8 mouse cellular contexts compared by ENCODE assay signal in the genomic region with DNA sequence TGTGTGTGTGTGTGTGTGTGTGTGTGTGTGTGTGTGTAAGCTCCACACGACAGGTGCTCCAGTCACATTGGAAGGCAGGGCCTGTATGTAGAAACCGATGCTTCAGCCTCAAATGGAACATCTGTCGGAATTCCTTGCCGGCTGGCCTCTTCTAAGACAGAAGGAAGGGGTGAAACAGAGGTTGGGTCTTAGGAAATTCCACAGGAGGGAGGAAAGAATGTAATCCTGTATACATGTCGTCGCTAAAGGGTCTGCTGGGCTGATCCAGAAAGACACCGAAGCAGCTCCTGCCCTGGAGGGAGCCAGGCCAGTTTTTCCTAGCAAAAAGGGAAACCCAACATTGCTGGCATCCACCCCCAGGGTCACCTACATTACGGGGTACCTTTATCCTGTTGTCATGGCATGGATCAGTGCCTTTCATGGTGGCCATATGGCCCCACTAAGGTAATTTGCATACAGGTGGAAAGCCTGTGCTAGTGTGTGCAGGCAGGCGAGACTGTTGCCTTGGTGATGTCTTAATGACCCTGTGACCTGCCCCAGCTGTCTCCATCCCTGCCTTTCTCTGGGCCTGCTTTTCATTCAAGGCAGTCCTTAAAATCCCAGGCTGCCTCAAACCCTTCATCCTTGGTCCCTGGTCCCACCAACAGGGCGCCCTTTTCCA. TPM values are rescaled to one million over a fixed set of nuclear protein-coding genes. Genes with fewer than 3 reads are reported as not detected.
A peak's percentile ranks its signal among the peaks of the same experiment; 100 is the strongest.
DNase-seq lines count a peak whose midpoint lies in the region; ATAC-seq lines count a peak whose summit lies in the region.

No protein-coding gene starts in this region.

- 0 out of 2 replicates have a peak overlapping the region, but pooled peaks have one; percentile 6 for H3K4me2 ChIP-seq in intestine, embryonic 16.5 days (ENCODE audit: low read depth, low read length)
- no peak overlapping the region for H3K4me2 ChIP-seq in stomach, embryonic 16.5 days (ENCODE audit: low read depth, low read length)

- no peaks in the 10 kb centered on the region for H3K9me3 ChIP-seq in intestine, embryonic 16.5 days (ENCODE audit: control insufficient read depth, low read length)
- no peaks in the 10 kb centered on the region for H3K9me3 ChIP-seq in stomach, embryonic 16.5 days (replicated peaks; ENCODE audit: control insufficient read depth, low read length)

- ATAC-seq in intestine, embryonic 16.5 days = no peak
- no peak for ATAC-seq in stomach, embryonic 16.5 days (ENCODE audit: insufficient read depth, low FRiP score)

- peak overlapping the region; percentile 12 for H3K27ac ChIP-seq in intestine, embryonic 16.5 days (ENCODE audit: low read length)
- peak overlapping the region; percentile 16; the same call in 1 of the 2 replicates for H3K27ac ChIP-seq in stomach, embryonic 16.5 days (ENCODE audit: low read length)

- H3K27me3 ChIP-seq in intestine, embryonic 16.5 days (replicated peaks; ENCODE audit: control insufficient read depth, insufficient read depth, low read length) = no peaks in the 10 kb centered on the region
- no peaks in the 10 kb centered on the region for H3K27me3 ChIP-seq in stomach, embryonic 16.5 days (ENCODE audit: control insufficient read depth, insufficient read depth, low read length)

- peaks cover 21% of the 10 kb centered on the region for H3K36me3 ChIP-seq in intestine, embryonic 16.5 days (ENCODE audit: control insufficient read depth, insufficient read depth, low read length)
- H3K36me3 ChIP-seq in stomach, embryonic 16.5 days (ENCODE audit: control insufficient read depth, insufficient read depth, low read length) = peaks cover 22% of the 10 kb centered on the region

- WGBS in intestine, embryonic 16.5 days = 33% methylated on average over 10 of the region's 10 CpGs
- 37% methylated on average over 10 of the region's 10 CpGs for WGBS in stomach, embryonic 16.5 days

- peak; percentile 28 for DNase-seq in CD4-positive, CD25-positive, alpha-beta regulatory T cell, adult 2 months (ENCODE audit: low read depth, low spot score)
- DNase-seq in embryo, embryonic 10 days (ENCODE audit: low spot score) = peak; percentile 85
- peak; percentile 15 for DNase-seq in lung, postnatal 10 days
- no peak for DNase-seq in frontal cortex, postnatal 36 days (ENCODE audit: low spot score in 2 of 2)
- DNase-seq in layer of hippocampus, adult 8-10 months (ENCODE audit: low spot score in 2 of 2) = no peak
- no peak for DNase-seq in Muller cell, postnatal 12 days (ENCODE audit: inconsistent ontology term)

- H3K4me1 ChIP-seq in intestine, embryonic 16.5 days (ENCODE audit: control insufficient read depth, insufficient read depth, low read length) = peaks cover 25% of the 10 kb centered on the region
- H3K4me1 ChIP-seq in stomach, embryonic 16.5 days (ENCODE audit: control insufficient read depth, insufficient read depth, low read length) = peaks cover 31% of the 10 kb centered on the region

- H3K9ac ChIP-seq in intestine, embryonic 16.5 days (ENCODE audit: low read depth, low read length) = peak overlapping the region; percentile 41; the same call in 1 of the 2 replicates
- H3K9ac ChIP-seq in stomach, embryonic 16.5 days (ENCODE audit: low read length) = peak overlapping the region; percentile 42; the same call in 1 of the 2 replicates

- H3K4me3 ChIP-seq in intestine, embryonic 16.5 days (ENCODE audit: low read length) = no peak overlapping the region
- H3K4me3 ChIP-seq in stomach, embryonic 16.5 days (replicated peaks; ENCODE audit: low read length) = no peak overlapping the region

RNA-seq across cellular contexts. Expression of a gene that starts 3.4 kb away (rescaled TPM):
- polyA plus RNA-seq in intestine, embryonic 16.5 days (2015; fragmentation: Nextera tagmentation; extraction: Ambion mirVana) = 3.1 and 3.6 TPM in 2 replicates
- polyA plus RNA-seq in stomach, embryonic 16.5 days (2015; fragmentation: Nextera tagmentation; extraction: Ambion mirVana) = 3.6 and 4.8 TPM in 2 replicates
- total RNA-seq in layer of hippocampus, adult 8-10 months (2022) = 10 to 100 TPM in 2 of 4 experiments, 1 to 10 TPM in 2; 6.7 to 10.7 (median 8.8) TPM

RNA-seq across cellular contexts. Expression of a gene that starts 3.7 kb away (rescaled TPM):
- polyA plus RNA-seq in intestine, embryonic 16.5 days (2015; fragmentation: Nextera tagmentation; extraction: Ambion mirVana) = 41.2 and 46.4 TPM in 2 replicates
- 72.3 and 72.8 TPM in 2 replicates for polyA plus RNA-seq in stomach, embryonic 16.5 days (2015; fragmentation: Nextera tagmentation; extraction: Ambion mirVana)
- total RNA-seq in layer of hippocampus, adult 8-10 months (2022) = 10 to 100 TPM; 21.6 to 31.4 (median 25.4) TPM

RNA-seq across cellular contexts. Expression of a gene that starts 10.6 kb away (rescaled TPM):
- 9.5 and 9.7 TPM in 2 replicates for polyA plus RNA-seq in intestine, embryonic 16.5 days (2015; fragmentation: Nextera tagmentation; extraction: Ambion mirVana)
- polyA plus RNA-seq in stomach, embryonic 16.5 days (2015; fragmentation: Nextera tagmentation; extraction: Ambion mirVana) = 9.2 and 10.4 TPM in 2 replicates
- total RNA-seq in layer of hippocampus, adult 8-10 months (2022) = 10 to 100 TPM; 65.8 to 79.4 (median 73.1) TPM

RNA-seq across cellular contexts. Expression of a gene that starts 16.4 kb away (rescaled TPM):
- polyA plus RNA-seq in intestine, embryonic 16.5 days (2015; fragmentation: Nextera tagmentation; extraction: Ambion mirVana) = 27.2 and 30.7 TPM in 2 replicates
- polyA plus RNA-seq in stomach, embryonic 16.5 days (2015; fragmentation: Nextera tagmentation; extraction: Ambion mirVana) = 25.7 and 26.4 TPM in 2 replicates
- total RNA-seq in layer of hippocampus, adult 8-10 months (2022) = 10 to 100 TPM; 20.9 to 24.2 (median 22.8) TPM

RNA-seq across cellular contexts. Expression of a gene that starts 30.6 kb away (rescaled TPM):
- polyA plus RNA-seq in intestine, embryonic 16.5 days (2015; fragmentation: Nextera tagmentation; extraction: Ambion mirVana) = 138 and 160 TPM in 2 replicates
- polyA plus RNA-seq in stomach, embryonic 16.5 days (2015; fragmentation: Nextera tagmentation; extraction: Ambion mirVana) = 73.0 and 78.4 TPM in 2 replicates
- 10 to 100 TPM; 53.5 to 59.8 (median 57.2) TPM for total RNA-seq in layer of hippocampus, adult 8-10 months (2022)

Comparison
In these comparisons a context has a peak if more than half of its experiments do, and no peak if none do; other contexts are left out.
1. DNase-seq: peak in CD4-positive, CD25-positive, alpha-beta regulatory T cell, adult 2 months (single experiment), embryo, embryonic 10 days (single experiment) and lung, postnatal 10 days (single experiment); none in frontal cortex, postnatal 36 days (0 of 2), layer of hippocampus, adult 8-10 months (0 of 2) and Muller cell, postnatal 12 days (single experiment).